Mouse (Mus musculus): ENCODE measurements around the gene Wdr92.

The Wdr92 gene

GRCm38 (mm10) chr11:17181807-17182206, at the start of gene Wdr92:
TSS of gene Wdr92 (plus strand) at chr11:17182107.
- no peak for DNase-seq

GRCm38 (mm10) chr11:17135638-17136037, 46.3 kb upstream of the Wdr92 start:
- no peak for DNase-seq

- DNase-seq: no peak
Observed at GRCm38 (mm10) chr11:17138306-17139033, 43.4 kb upstream of the Wdr92 start.

- DNase-seq: peak; percentile 98
Observed at GRCm38 (mm10) chr11:17158858-17159737, 22.8 kb upstream of the Wdr92 start, which contains the start of gene Ppp3r1. TSS of gene Ppp3r1 (plus strand) at chr11:17159263.

GRCm38 (mm10) chr11:17159738-17160241, 22.1 kb upstream of the Wdr92 start:
- DNase-seq: peak; percentile 70

GRCm38 (mm10) chr11:17160242-17160641, 21.7 kb upstream of the Wdr92 start:
- DNase-seq: peak; percentile 76

- no peak for DNase-seq
Observed at GRCm38 (mm10) chr11:17163956-17164355, 18.0 kb upstream of the Wdr92 start.

GRCm38 (mm10) chr11:17166627-17167026, 15.3 kb upstream of the Wdr92 start:
- no peak for DNase-seq

- no peak for DNase-seq
Observed at GRCm38 (mm10) chr11:17169262-17169661, 12.6 kb upstream of the Wdr92 start.

- no peak for DNase-seq
Observed at GRCm38 (mm10) chr11:17170938-17171729, 10.8 kb upstream of the Wdr92 start.

- no peak for DNase-seq
Observed at GRCm38 (mm10) chr11:17172300-17172699, 9.6 kb upstream of the Wdr92 start.

- no peak for DNase-seq
Observed at GRCm38 (mm10) chr11:17176638-17177037, 5.3 kb upstream of the Wdr92 start.

- no peak for DNase-seq
Observed at GRCm38 (mm10) chr11:17180753-17181152, 1.2 kb upstream of the Wdr92 start.

- DNase-seq: no peak
Observed at GRCm38 (mm10) chr11:17183165-17183564, 1.3 kb downstream of the Wdr92 start.

- no peak for DNase-seq
Observed at GRCm38 (mm10) chr11:17187649-17188048, 5.7 kb downstream of the Wdr92 start.

- no peak for DNase-seq
Observed at GRCm38 (mm10) chr11:17188786-17189185, 6.9 kb downstream of the Wdr92 start.

GRCm38 (mm10) chr11:17192151-17192844, 10.4 kb downstream of the Wdr92 start:
- no peak for DNase-seq

- no peak for DNase-seq
Observed at GRCm38 (mm10) chr11:17199170-17199569, 17.3 kb downstream of the Wdr92 start.

- DNase-seq: no peak
Observed at GRCm38 (mm10) chr11:17199840-17200501, 18.1 kb downstream of the Wdr92 start.

GRCm38 (mm10) chr11:17200936-17201335, 19.0 kb downstream of the Wdr92 start:
- no peak for DNase-seq

GRCm38 (mm10) chr11:17202481-17202880, 20.6 kb downstream of the Wdr92 start:
- no peak for DNase-seq
